ENCODE assay signal across 27 mouse cellular contexts in the genomic region with DNA sequence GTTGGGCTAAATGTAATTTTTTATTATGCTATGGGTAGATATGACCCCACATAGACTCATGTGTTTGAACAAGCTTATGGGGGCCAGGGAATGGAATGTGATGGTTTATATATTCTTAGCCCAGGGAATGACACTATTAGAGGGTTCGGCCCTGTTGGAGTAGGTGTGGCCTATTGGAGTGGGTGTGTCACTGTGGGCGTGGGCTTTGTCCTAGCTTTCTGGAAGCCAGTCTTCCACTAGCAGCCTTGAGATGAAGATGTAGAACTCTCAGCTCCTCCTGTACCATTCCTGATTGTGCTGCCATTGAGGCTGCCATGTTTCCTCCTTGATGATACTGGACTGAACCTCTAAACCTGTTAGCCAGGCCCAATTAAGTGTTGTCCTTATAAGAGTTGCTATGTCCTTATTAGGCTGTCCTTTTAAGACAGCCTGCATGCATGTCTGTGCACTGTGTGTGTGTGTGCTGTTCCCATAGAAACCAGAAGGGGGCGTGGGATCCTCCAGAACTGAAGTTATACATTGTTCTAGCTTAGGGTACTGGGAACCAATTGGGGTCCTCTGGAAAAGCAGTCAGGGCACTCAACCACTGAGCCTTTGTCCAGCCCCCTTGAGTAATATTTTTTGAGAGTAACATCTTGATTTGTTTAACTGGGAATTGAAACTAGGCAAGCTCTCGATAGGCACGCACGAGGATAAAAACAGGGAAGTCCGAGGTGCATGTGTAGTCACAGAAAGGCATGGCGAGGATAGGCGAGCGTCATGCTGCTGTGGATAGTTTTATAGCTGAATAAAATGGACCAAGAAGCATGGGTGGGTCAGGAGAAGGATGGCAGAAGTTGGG. TPM values are rescaled to one million over a fixed set of nuclear protein-coding genes. Genes with fewer than 3 reads are reported as not detected.
A peak's percentile ranks its signal among the peaks of the same experiment; 100 is the strongest.
DNase-seq lines count a peak whose midpoint lies in the region; ATAC-seq lines count a peak whose summit lies in the region.
"Had no signal": no experiment of that assay in that cellular context is flagged by ENCODE, and none has a peak within 500 bp of the region (broad histone marks: within the 10 kb centered on the region; RNA-seq: fewer than 3 reads in every experiment).

No protein-coding gene starts in this region.

- no peak overlapping the region for H3K4me2 ChIP-seq in embryonic facial prominence, embryonic 15.5 days (replicated peaks)
- H3K4me2 ChIP-seq: heart, embryonic 13.5 days; hindbrain, embryonic 14.5 days; liver, embryonic 15.5 days; lung, embryonic 15.5 days; neural tube, embryonic 12.5 days had no signal

- WGBS in embryonic facial prominence, embryonic 15.5 days = 57% methylated on average over 10 of the region's 10 CpGs
- 67% methylated on average over 10 of the region's 10 CpGs for WGBS in embryonic facial prominence, embryonic 10.5 days

- H3K9ac ChIP-seq in embryonic facial prominence, embryonic 15.5 days = no peak overlapping the region
- H3K9ac ChIP-seq: heart, embryonic 13.5 days; hindbrain, embryonic 14.5 days; liver, embryonic 15.5 days; lung, embryonic 15.5 days; neural tube, embryonic 12.5 days had no signal

- no peak overlapping the region for H3K27ac ChIP-seq in embryonic facial prominence, embryonic 15.5 days (replicated peaks)
- no peak overlapping the region for H3K27ac ChIP-seq in embryonic facial prominence, embryonic 10.5 days (replicated peaks)
- H3K27ac ChIP-seq: gastrocnemius, adult 2 months; heart, embryonic 13.5 days; hindbrain, embryonic 14.5 days; layer of hippocampus, adult 2 months; liver, embryonic 15.5 days; lung, embryonic 15.5 days; neural tube, embryonic 12.5 days had no signal

- H3K4me1 ChIP-seq in embryonic facial prominence, embryonic 15.5 days = 0 out of 2 replicates have a peak, but pooled peaks cover 8% of the 10 kb centered on the region
- H3K4me1 ChIP-seq in embryonic facial prominence, embryonic 10.5 days = peaks cover 6% of the 10 kb centered on the region; the same call in 1 of the 2 replicates
- H3K4me1 ChIP-seq: heart, embryonic 13.5 days had no signal

- 0 out of 2 replicates have a peak, but pooled peaks have one; percentile 6 for ATAC-seq in embryonic facial prominence, embryonic 15.5 days (ENCODE audit: insufficient number of reproducible peaks, low FRiP score, low TSS enrichment, low read depth)
- ATAC-seq: forebrain, embryonic 14.5 days had no signal

- H3K4me3 ChIP-seq in embryonic facial prominence, embryonic 15.5 days (replicated peaks) = no peak overlapping the region
- H3K4me3 ChIP-seq in embryonic facial prominence, embryonic 10.5 days = no peak overlapping the region
- H3K4me3 ChIP-seq: gastrocnemius, adult 2 months; heart, embryonic 13.5 days; layer of hippocampus, adult 2 months; liver, embryonic 15.5 days; lung, embryonic 15.5 days; megakaryocyte, embryonic 14.5 days; neural tube, embryonic 12.5 days had no signal

- no peak for DNase-seq in embryonic facial prominence, embryonic 10.5 days (ENCODE audit: low spot score)
- DNase-seq in 416B (ENCODE audit: low read depth) = peak; percentile 31
- DNase-seq in R1 (ENCODE audit: low read depth, low spot score) = peak; percentile 79
- peak; percentile 20 for DNase-seq in induced T-regulatory cell, adult 2 months (ENCODE audit: low read depth)
- no peak for DNase-seq in adrenal gland, adult 8-10 months
- DNase-seq in gastrocnemius, adult 8-10 months (ENCODE audit: low spot score in 2 of 2) = no peak
- no peak for DNase-seq in layer of hippocampus, adult 9-10 months (ENCODE audit: low spot score)

- H3K36me3 ChIP-seq in embryonic facial prominence, embryonic 15.5 days = no peaks in the 10 kb centered on the region
- no peaks in the 10 kb centered on the region for H3K36me3 ChIP-seq in embryonic facial prominence, embryonic 10.5 days (replicated peaks)
- H3K36me3 ChIP-seq: heart, embryonic 13.5 days; liver, embryonic 15.5 days; lung, embryonic 15.5 days; neural tube, embryonic 12.5 days had no signal

- H3K9me3 ChIP-seq in embryonic facial prominence, embryonic 15.5 days (replicated peaks) = no peaks in the 10 kb centered on the region
- H3K9me3 ChIP-seq in embryonic facial prominence, embryonic 10.5 days = no peaks in the 10 kb centered on the region
- H3K9me3 ChIP-seq: heart, embryonic 13.5 days; liver, embryonic 15.5 days; lung, embryonic 15.5 days; neural tube, embryonic 12.5 days had no signal

- peaks cover 27% of the 10 kb centered on the region for H3K27me3 ChIP-seq in embryonic facial prominence, embryonic 15.5 days
- H3K27me3 ChIP-seq in embryonic facial prominence, embryonic 10.5 days (replicated peaks; ENCODE audit: low read depth, poor library complexity, severe bottlenecking) = peaks cover 81% of the 10 kb centered on the region

RNA-seq across cellular contexts. Expression of gene Guca1a, which starts 7.6 kb away (rescaled TPM):
- polyA plus RNA-seq in embryonic facial prominence, embryonic 15.5 days (2015; fragmentation: Nextera tagmentation; extraction: Ambion mirVana) = 6.3 and 6.6 TPM in 2 replicates
- polyA plus RNA-seq in embryonic facial prominence, embryonic 10.5 days (2016; fragmentation: Nextera tagmentation; extraction: Ambion mirVana) = 0.41 and 0.81 TPM in 2 replicates
- 1 to 10 TPM; 3.0 to 4.5 (median 3.4) TPM for total RNA-seq in adrenal gland, adult 8-10 months (2022)
- under 1 TPM in 1 of 4 experiments, not detected in 3; 0.35 TPM for total RNA-seq in gastrocnemius, adult 8-10 months (2022)
- total RNA-seq: gastrocnemius, adult 2 months had no signal
- polyA plus RNA-seq: inflammation-experienced regulatory T-cells, adult 6 months had no signal

RNA-seq across cellular contexts. Expression of gene Guca1b, which starts 22.7 kb away (rescaled TPM):
- 0.76 and 0.87 TPM in 2 replicates for polyA plus RNA-seq in embryonic facial prominence, embryonic 15.5 days (2015; fragmentation: Nextera tagmentation; extraction: Ambion mirVana)
- 1.2 and 1.7 TPM in 2 replicates for polyA plus RNA-seq in embryonic facial prominence, embryonic 10.5 days (2016; fragmentation: Nextera tagmentation; extraction: Ambion mirVana)
- total RNA-seq in adrenal gland, adult 8-10 months (2022) = 1 to 10 TPM; 1.6 to 2.9 (median 2.1) TPM
- total RNA-seq in gastrocnemius, adult 8-10 months (2022) = under 1 TPM in 3 of 4 experiments, not detected in 1; 0.16 to 0.36 (median 0.34) TPM
- total RNA-seq: hematopoietic stem cell, adult 5-6 weeks had no signal

RNA-seq across cellular contexts. Expression of gene AI661453, which starts 28.5 kb away (rescaled TPM):
- polyA plus RNA-seq in embryonic facial prominence, embryonic 15.5 days (2015; fragmentation: Nextera tagmentation; extraction: Ambion mirVana) = 5.2 and 6.2 TPM in 2 replicates
- 0.27 and 0.36 TPM in 2 replicates for polyA plus RNA-seq in embryonic facial prominence, embryonic 10.5 days (2016; fragmentation: Nextera tagmentation; extraction: Ambion mirVana)
- 1 to 10 TPM in 2 of 4 experiments, under 1 TPM in 2; 0.83 to 1.2 (median 0.99) TPM for total RNA-seq in adrenal gland, adult 8-10 months (2022)
- total RNA-seq in gastrocnemius, adult 8-10 months (2022) = under 1 TPM in 3 of 4 experiments, not detected in 1; 0.16 to 0.64 (median 0.19) TPM
- polyA plus RNA-seq: inflammation-experienced regulatory T-cells, adult 6 months had no signal

RNA-seq across cellular contexts. Expression of gene 1700001C19Rik, which starts 29.2 kb away (rescaled TPM):
- polyA plus RNA-seq in embryonic facial prominence, embryonic 15.5 days (2015; fragmentation: Nextera tagmentation; extraction: Ambion mirVana) = 0.31 and 0.37 TPM in 2 replicates
- 0.25 TPM in 1 of 2 replicates, not detected in the other for polyA plus RNA-seq in embryonic facial prominence, embryonic 10.5 days (2016; fragmentation: Nextera tagmentation; extraction: Ambion mirVana)
- total RNA-seq in adrenal gland, adult 8-10 months (2022) = under 1 TPM in 2 of 4 experiments, not detected in 2; 0.17 to 0.35 TPM
- total RNA-seq in gastrocnemius, adult 8-10 months (2022) = not detected
- total RNA-seq: gastrocnemius, adult 2 months; gastrocnemius, postnatal 4 days; heart, adult 8-10 months; heart, postnatal 10 days; layer of hippocampus, adult 2 months; layer of hippocampus, postnatal 25 days; left cerebral cortex, adult 8-10 months; left cerebral cortex, postnatal 36 days had no signal
- polyA plus RNA-seq: inflammation-experienced regulatory T-cells, adult 6 months; kidney, embryonic 16.5 days; spleen, adult 2 months had no signal

RNA-seq across cellular contexts. Expression of gene Mrps10, which starts 39.2 kb away (rescaled TPM):
- polyA plus RNA-seq in embryonic facial prominence, embryonic 15.5 days (2015; fragmentation: Nextera tagmentation; extraction: Ambion mirVana) = 66.9 and 70.0 TPM in 2 replicates
- 90.0 and 96.0 TPM in 2 replicates for polyA plus RNA-seq in embryonic facial prominence, embryonic 10.5 days (2016; fragmentation: Nextera tagmentation; extraction: Ambion mirVana)
- total RNA-seq in adrenal gland, adult 8-10 months (2022) = 10 to 100 TPM; 46.1 to 54.7 (median 50.0) TPM
- total RNA-seq in gastrocnemius, adult 8-10 months (2022) = 10 to 100 TPM; 30.5 to 33.5 (median 32.1) TPM

Comparison
In these comparisons a context has a peak if more than half of its experiments do, and no peak if none do; other contexts are left out.
1. DNase-seq: peak in 416B (single experiment), R1 (single experiment) and induced T-regulatory cell, adult 2 months (single experiment); none in embryonic facial prominence, embryonic 10.5 days (single experiment), adrenal gland, adult 8-10 months (single experiment), gastrocnemius, adult 8-10 months (0 of 2) and layer of hippocampus, adult 9-10 months (single experiment).